17 mouse cellular contexts compared by ENCODE assay signal in the genomic region with DNA sequence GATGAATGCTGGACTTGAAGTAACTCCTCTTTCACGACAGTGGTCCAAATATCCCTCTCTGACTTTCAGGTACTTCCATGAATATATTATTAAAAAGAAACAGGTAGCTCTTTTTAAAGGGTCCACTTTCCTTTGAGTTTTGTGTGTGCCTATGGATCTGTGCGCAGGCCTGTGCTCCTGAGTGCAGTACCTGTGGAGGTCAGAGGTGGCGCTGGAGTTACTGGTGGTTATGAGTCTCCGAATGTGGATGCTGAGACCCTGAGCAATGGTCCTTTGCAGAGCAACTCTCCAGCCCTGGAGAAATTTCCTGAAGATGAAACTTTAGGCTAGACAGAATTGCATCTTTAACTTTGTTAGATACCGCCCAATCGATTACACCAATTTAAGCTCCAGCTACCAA.
"Had no signal": no experiment of that assay in that cellular context is flagged by ENCODE, and none has a peak within 500 bp of the region (broad histone marks: within the 10 kb centered on the region; RNA-seq: fewer than 3 reads in every experiment).

No protein-coding gene starts in this region.

- H3K4me2 ChIP-seq: liver, embryonic 13.5 days; midbrain, embryonic 13.5 days; neural tube, embryonic 13.5 days had no signal

- H3K27ac ChIP-seq: left cerebral cortex, adult 2 months; liver, embryonic 13.5 days; midbrain, embryonic 10.5 days; midbrain, embryonic 13.5 days; neural tube, embryonic 13.5 days had no signal

- H3K9me3 ChIP-seq: liver, embryonic 13.5 days; midbrain, embryonic 10.5 days; midbrain, embryonic 13.5 days; neural tube, embryonic 13.5 days had no signal

- H3K9ac ChIP-seq: liver, embryonic 13.5 days; midbrain, embryonic 13.5 days; neural tube, embryonic 13.5 days had no signal

- H3K36me3 ChIP-seq: liver, embryonic 13.5 days; midbrain, embryonic 10.5 days; midbrain, embryonic 13.5 days; neural tube, embryonic 13.5 days had no signal

- ATAC-seq: lung, postnatal 0 days; midbrain, embryonic 13.5 days; midbrain, embryonic 16.5 days had no signal

- H3K4me1 ChIP-seq: liver, embryonic 13.5 days; megakaryocyte, embryonic 14.5 days; neural tube, embryonic 13.5 days had no signal

- H3K27me3 ChIP-seq: liver, embryonic 13.5 days; megakaryocyte, embryonic 14.5 days; midbrain, embryonic 13.5 days; neural tube, embryonic 13.5 days had no signal

- DNase-seq: kidney, adult 9 months; kidney, postnatal 14 days; kidney, postnatal 4 days; layer of hippocampus, postnatal 36 days; liver, embryonic 13.5 days; lung, adult 2 months; lung, postnatal 36 days; retina, postnatal 1 day; thymus, postnatal 25 days had no signal

- H3K4me3 ChIP-seq: left cerebral cortex, adult 2 months; liver, embryonic 13.5 days; megakaryocyte, embryonic 14.5 days; midbrain, embryonic 10.5 days; midbrain, embryonic 13.5 days; myocyte; neural tube, embryonic 13.5 days had no signal
